ENCODE assay signal across 8 mouse cellular contexts in genomic region chr4:133675594-133676016, GRCm38 (mm10). TPM values are rescaled to one million over a fixed set of nuclear protein-coding genes. Genes with fewer than 3 reads are reported as not detected.
DNase-seq lines count a peak whose midpoint lies in the region; ATAC-seq and TF ChIP-seq lines count a peak whose summit lies in the region.

No protein-coding gene starts in this region.

- H3K27ac ChIP-seq in liver, postnatal 0 days (ENCODE audit: low read depth), result peak overlapping the region; percentile 100
- H3K27ac ChIP-seq in neural tube, embryonic 15.5 days (replicated peaks), result peak overlapping the region; percentile 82

- peak; percentile 65 for ATAC-seq in liver, postnatal 0 days
- ATAC-seq in neural tube, embryonic 15.5 days (ENCODE audit: low FRiP score), result peak; percentile 24; the same call in 1 of the 2 replicates

- H3K4me2 ChIP-seq in liver, postnatal 0 days (ENCODE audit: low read depth, low read length), result peak overlapping the region; percentile 36
- H3K4me2 ChIP-seq in neural tube, embryonic 15.5 days, result no peak overlapping the region

- WGBS in liver, postnatal 0 days (ENCODE audit: insufficient replicate concordance), result 20% methylated on average over 5 of the region's 5 CpGs
- WGBS in neural tube, embryonic 15.5 days, result 3% methylated on average over 5 of the region's 5 CpGs

- H3K4me1 ChIP-seq in liver, postnatal 0 days (ENCODE audit: insufficient read depth), result peaks cover 42% of the 10 kb centered on the region
- H3K4me1 ChIP-seq in neural tube, embryonic 15.5 days, result peaks cover 45% of the 10 kb centered on the region

- peak; percentile 81 for TF ChIP-seq EP300 in liver, postnatal 0 days (IDR thresholded peaks at IDR 0.05; ENCODE audit: low read depth)

- no peaks in the 10 kb centered on the region for H3K9me3 ChIP-seq in liver, postnatal 0 days (ENCODE audit: low read length)
- H3K9me3 ChIP-seq in neural tube, embryonic 15.5 days (replicated peaks), result no peaks in the 10 kb centered on the region

- H3K4me3 ChIP-seq in liver, postnatal 0 days (ENCODE audit: low read depth, low read length), result no peak overlapping the region
- no peak overlapping the region for H3K4me3 ChIP-seq in neural tube, embryonic 15.5 days (replicated peaks)

- H3K36me3 ChIP-seq in liver, postnatal 0 days (replicated peaks; ENCODE audit: insufficient read depth, low read length), result peaks cover 9% of the 10 kb centered on the region
- H3K36me3 ChIP-seq in neural tube, embryonic 15.5 days, result peaks cover 17% of the 10 kb centered on the region

- peak overlapping the region; percentile 50 for H3K9ac ChIP-seq in liver, postnatal 0 days (replicated peaks)
- H3K9ac ChIP-seq in neural tube, embryonic 15.5 days (replicated peaks), result no peak overlapping the region

- TF ChIP-seq CTCF in liver, postnatal 0 days (IDR thresholded peaks at IDR 0.05; ENCODE audit: low read depth), result no peak

- H3K27me3 ChIP-seq in liver, postnatal 0 days (ENCODE audit: insufficient read depth, low read length), result no peaks in the 10 kb centered on the region
- H3K27me3 ChIP-seq in neural tube, embryonic 15.5 days (replicated peaks), result no peaks in the 10 kb centered on the region

- DNase-seq in cerebellum, adult 11-12 months, result peak; percentile 55
- DNase-seq in cerebellum, adult 8-10 months, result no peak
- DNase-seq in cerebellum, postnatal 14 days, result peak; percentile 62
- DNase-seq in gastrocnemius, postnatal 25 days, result peak; percentile 51
- peak; percentile 80 for DNase-seq in kidney, adult 11 months
- peak; percentile 81 for DNase-seq in liver, postnatal 0 days
- DNase-seq in spleen, postnatal 10 days (ENCODE audit: low spot score in 2 of 2), result no peak

RNA-seq across cellular contexts. Expression of gene Pigv, which starts 3.2 kb away (rescaled TPM):
- total RNA-seq in gastrocnemius, postnatal 25 days (2021), result 1 to 10 TPM; 8.3 to 9.6 TPM
- polyA plus RNA-seq in liver, postnatal 0 days (2015; fragmentation: Nextera tagmentation; extraction: Ambion mirVana), result 5.2 and 5.9 TPM in 2 replicates
- 12.4 and 15.7 TPM in 2 replicates for polyA plus RNA-seq in neural tube, embryonic 15.5 days (2015; fragmentation: Nextera tagmentation; extraction: Ambion mirVana)

RNA-seq across cellular contexts. Expression of gene Zdhhc18, which starts 25.7 kb away (rescaled TPM):
- total RNA-seq in gastrocnemius, postnatal 25 days (2021), result 10 to 100 TPM; 22.9 to 24.3 TPM
- polyA plus RNA-seq in liver, postnatal 0 days (2015; fragmentation: Nextera tagmentation; extraction: Ambion mirVana), result 2.1 and 2.6 TPM in 2 replicates
- 4.3 and 7.0 TPM in 2 replicates for polyA plus RNA-seq in neural tube, embryonic 15.5 days (2015; fragmentation: Nextera tagmentation; extraction: Ambion mirVana)

Comparison
In these comparisons a context has a peak if more than half of its experiments do, and no peak if none do; other contexts are left out.
1. DNase-seq: peak in cerebellum, adult 11-12 months (single experiment), cerebellum, postnatal 14 days (2 of 2), gastrocnemius, postnatal 25 days (single experiment), kidney, adult 11 months (single experiment) and liver, postnatal 0 days (single experiment); none in cerebellum, adult 8-10 months (single experiment) and spleen, postnatal 10 days (0 of 2).